Mouse (Mus musculus) myocyte (in vitro differentiated cells): ENCODE results near the gene Mrgprb5.

ENCODE experiments used
- CEBPB ChIP-seq: IDR thresholded peaks from 2 replicates; pipeline ENCODE4 v1.6.1; 2011; ENCODE audit warnings: mild to moderate bottlenecking, moderate library complexity; ENCODE audit not compliant: poor library complexity, insufficient read depth, severe bottlenecking
- MYOD1 ChIP-seq, 3 experiments: IDR thresholded peaks; one replicate each; pipeline ENCODE4 v1.6.1; 2011; ENCODE audit warnings: control low read depth in 2 of 3, low read depth in 2 of 3, mild to moderate bottlenecking in 2 of 3, moderate library complexity in 1 of 3; ENCODE audit not compliant: insufficient read length in 2 of 3, control insufficient read depth in 1 of 3
- MYOG ChIP-seq, 3 experiments: IDR thresholded peaks; one replicate each; pipeline ENCODE4 v1.6.1; 2011; ENCODE audit warnings: control low read depth in 2 of 3, low read depth in 2 of 3, mild to moderate bottlenecking in 2 of 3; ENCODE audit not compliant: insufficient read length in 2 of 3, control insufficient read depth in 1 of 3, insufficient read depth in 1 of 3
- POLR2A ChIP-seq: IDR thresholded peaks from one replicate; pipeline ENCODE4 v1.6.1; 2011; ENCODE audit warnings: low read depth, mild to moderate bottlenecking, control low read depth, moderate library complexity; ENCODE audit not compliant: insufficient read length
- REST ChIP-seq: IDR thresholded peaks from one replicate; pipeline ENCODE4 v1.6.1; 2011; ENCODE audit warnings: mild to moderate bottlenecking, control low read depth, moderate library complexity; ENCODE audit not compliant: insufficient read depth, insufficient read length

DNA sequence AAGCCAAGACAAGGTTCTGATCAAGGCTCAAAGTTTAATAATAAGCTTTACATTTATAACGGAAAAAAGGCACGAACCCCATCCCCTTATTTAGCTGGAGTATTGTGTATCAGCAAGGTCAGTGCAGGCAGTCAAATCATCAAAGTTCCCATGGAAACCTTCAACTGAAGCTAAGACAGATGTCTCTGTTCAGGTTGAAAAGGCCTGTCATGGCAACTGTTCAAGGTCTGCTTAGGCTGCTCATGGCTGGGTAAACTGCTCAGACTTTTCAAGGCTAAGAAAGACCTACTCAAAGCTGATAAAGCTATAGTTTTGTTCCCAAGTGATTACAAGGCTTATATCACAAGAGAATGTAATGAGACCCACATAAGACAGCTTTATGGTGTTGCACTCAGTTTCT lies 1.3 kb downstream of the Mrgprb5 start:
- TF ChIP-seq POLR2A (no peak), MYOD1 (IDR thresholded peaks at IDR 0.05; ENCODE audit: control insufficient read depth in 1 of 3, insufficient read length in 2 of 3, low read depth in 2 of 3) (no peak), CEBPB (no peak), MYOG (IDR thresholded peaks at IDR 0.05; ENCODE audit: control insufficient read depth in 1 of 3, insufficient read depth in 1 of 3, insufficient read length in 2 of 3, low read depth in 2 of 3) (no peak), REST (no peak)
